Mouse (Mus musculus): ENCODE results near the gene Mymk. TPM values are rescaled to one million over a fixed set of nuclear protein-coding genes. Genes with fewer than 3 reads are reported as not detected.
A peak's percentile ranks its signal among the peaks of the same experiment; 100 is the strongest.

Gene Mymk
- polyA plus RNA-seq, 1 experiment from 2014 or later = not detected

DNA sequence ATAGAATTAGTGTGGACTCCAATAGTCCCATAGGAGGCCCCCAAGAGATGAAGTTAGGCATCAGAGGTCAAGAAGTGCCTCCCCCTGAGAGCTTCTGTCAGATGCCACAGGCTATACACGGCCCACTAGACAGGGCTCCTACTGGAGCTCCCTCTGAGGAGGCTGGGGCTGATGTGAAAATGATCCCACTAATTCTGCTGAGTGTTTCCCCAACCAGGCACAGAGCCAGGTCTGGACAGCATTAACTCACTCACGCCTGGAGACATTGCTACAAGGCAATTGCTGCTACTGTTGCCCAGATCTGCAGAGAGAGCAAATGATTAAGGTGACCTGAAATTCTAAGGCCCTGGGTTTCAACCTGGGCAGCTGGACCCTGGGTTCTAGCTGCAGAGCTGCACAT, 13.8 kb upstream of the Mymk start:
- Histone ChIP-seq H3K27ac (ENCODE audit: low read length) (no peak overlapping the region), H3K4me3 (replicated peaks; ENCODE audit: low read length) (no peak overlapping the region), H3K9me3 (ENCODE audit: control insufficient read depth, low read length) (no peaks in the 10 kb centered on the region), H3K4me1 (replicated peaks; ENCODE audit: control insufficient read depth, insufficient read depth, low read length) (peaks cover 8% of the 10 kb centered on the region), H3K27me3 (replicated peaks; ENCODE audit: control insufficient read depth, insufficient read depth, low read length) (no peaks in the 10 kb centered on the region), H3K4me2 (ENCODE audit: low read length) (no peak overlapping the region), H3K9ac (replicated peaks; ENCODE audit: low read depth, low read length) (no peak overlapping the region), H3K36me3 (ENCODE audit: control insufficient read depth, insufficient read depth) (no peaks in the 10 kb centered on the region)
- 16% methylated on average over 2 of the region's 2 CpGs for WGBS
- no peak for ATAC-seq

- no peaks in the 10 kb centered on the region for H3K27me3 ChIP-seq (replicated peaks; ENCODE audit: control insufficient read depth, insufficient read depth, low read length)
- H3K36me3 ChIP-seq (ENCODE audit: control insufficient read depth, insufficient read depth) = no peaks in the 10 kb centered on the region
- H3K4me1 ChIP-seq (replicated peaks; ENCODE audit: control insufficient read depth, insufficient read depth, low read length) = peaks cover 8% of the 10 kb centered on the region
- H3K27ac ChIP-seq (ENCODE audit: low read length) = no peak overlapping the region
- no peak overlapping the region for H3K4me2 ChIP-seq (ENCODE audit: low read length)
- no peaks in the 10 kb centered on the region for H3K9me3 ChIP-seq (ENCODE audit: control insufficient read depth, low read length)
- H3K9ac ChIP-seq (replicated peaks; ENCODE audit: low read depth, low read length) = no peak overlapping the region
- 48% methylated on average over 8 of the region's 8 CpGs for WGBS
- ATAC-seq = no peak
- H3K4me3 ChIP-seq (replicated peaks; ENCODE audit: low read length) = no peak overlapping the region
Observed at GRCm38 (mm10) chr2:27084963-27085362, 13.0 kb upstream of the Mymk start.

- Histone ChIP-seq H3K27me3 (replicated peaks; ENCODE audit: control insufficient read depth, insufficient read depth, low read length) (no peaks in the 10 kb centered on the region), H3K4me2 (ENCODE audit: low read length) (no peak overlapping the region), H3K4me1 (replicated peaks; ENCODE audit: control insufficient read depth, insufficient read depth, low read length) (peaks cover 19% of the 10 kb centered on the region), H3K36me3 (ENCODE audit: control insufficient read depth, insufficient read depth) (no peaks in the 10 kb centered on the region), H3K9ac (replicated peaks; ENCODE audit: low read depth, low read length) (no peak overlapping the region), H3K27ac (ENCODE audit: low read length) (no peak overlapping the region), H3K4me3 (replicated peaks; ENCODE audit: low read length) (no peak overlapping the region), H3K9me3 (ENCODE audit: control insufficient read depth, low read length) (no peaks in the 10 kb centered on the region)
- WGBS = 81% methylated on average over 12 of the region's 12 CpGs
- no peak for ATAC-seq
Observed at GRCm38 (mm10) chr2:27083761-27084475, 11.9 kb upstream of the Mymk start.

DNA sequence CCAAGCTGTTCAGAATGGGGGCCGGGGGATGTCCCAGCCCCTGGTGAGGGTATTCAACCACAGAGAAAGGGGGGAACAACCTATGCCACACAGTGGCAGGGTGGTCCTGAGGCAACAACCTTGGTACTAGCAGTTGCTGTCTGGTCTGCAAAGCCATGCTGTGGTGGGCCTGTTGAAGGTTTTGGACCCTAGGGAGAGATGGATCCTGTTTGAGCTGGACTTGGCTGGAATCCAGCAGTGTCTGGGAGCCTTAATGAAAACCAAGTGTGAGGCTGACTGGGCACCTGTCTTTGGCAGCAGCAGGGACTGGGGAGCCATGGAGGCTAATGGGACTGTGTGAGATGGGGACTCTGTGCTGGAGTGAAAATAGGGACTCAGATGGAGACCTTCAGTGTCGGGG, 7.7 kb upstream of the Mymk start:
- Histone ChIP-seq H3K9ac (replicated peaks; ENCODE audit: low read depth, low read length) (no peak overlapping the region), H3K9me3 (ENCODE audit: control insufficient read depth, low read length) (no peaks in the 10 kb centered on the region), H3K4me2 (ENCODE audit: low read length) (peak overlapping the region; percentile 2; the same call in 1 of the 2 replicates), H3K36me3 (ENCODE audit: control insufficient read depth, insufficient read depth) (no peaks in the 10 kb centered on the region), H3K27ac (ENCODE audit: low read length) (no peak overlapping the region), H3K4me3 (replicated peaks; ENCODE audit: low read length) (no peak overlapping the region), H3K4me1 (replicated peaks; ENCODE audit: control insufficient read depth, insufficient read depth, low read length) (peaks cover 18% of the 10 kb centered on the region), H3K27me3 (replicated peaks; ENCODE audit: control insufficient read depth, insufficient read depth, low read length) (no peaks in the 10 kb centered on the region)
- 60% methylated on average over 2 of the region's 2 CpGs for WGBS
- peak; percentile 27 for ATAC-seq

GRCm38 (mm10) chr2:27079152-27079584, 7.2 kb upstream of the Mymk start, which contains the start of gene Adamtsl2:
Adamtsl2 (plus strand) TSS chr2:27079379.
- peaks cover 18% of the 10 kb centered on the region for H3K4me1 ChIP-seq (replicated peaks; ENCODE audit: control insufficient read depth, insufficient read depth, low read length)
- no peak within 1 kb of the TSS for H3K4me3 ChIP-seq (replicated peaks; ENCODE audit: low read length)
- no peaks in the 10 kb centered on the region for H3K36me3 ChIP-seq (ENCODE audit: control insufficient read depth, insufficient read depth)
- ATAC-seq = peak; percentile 80
- no peak within 1 kb of the TSS for H3K27ac ChIP-seq (ENCODE audit: low read length)
- H3K9me3 ChIP-seq (ENCODE audit: control insufficient read depth, low read length) = no peaks in the 10 kb centered on the region
- H3K9ac ChIP-seq (replicated peaks; ENCODE audit: low read depth, low read length) = no peak within 1 kb of the TSS
- peak within 1 kb of the TSS; percentile 2; the same call in 1 of the 2 replicates for H3K4me2 ChIP-seq (ENCODE audit: low read length)
- WGBS = 4% methylated on average over 10 of the region's 10 CpGs
- no peaks in the 10 kb centered on the region for H3K27me3 ChIP-seq (replicated peaks; ENCODE audit: control insufficient read depth, insufficient read depth, low read length)

DNA sequence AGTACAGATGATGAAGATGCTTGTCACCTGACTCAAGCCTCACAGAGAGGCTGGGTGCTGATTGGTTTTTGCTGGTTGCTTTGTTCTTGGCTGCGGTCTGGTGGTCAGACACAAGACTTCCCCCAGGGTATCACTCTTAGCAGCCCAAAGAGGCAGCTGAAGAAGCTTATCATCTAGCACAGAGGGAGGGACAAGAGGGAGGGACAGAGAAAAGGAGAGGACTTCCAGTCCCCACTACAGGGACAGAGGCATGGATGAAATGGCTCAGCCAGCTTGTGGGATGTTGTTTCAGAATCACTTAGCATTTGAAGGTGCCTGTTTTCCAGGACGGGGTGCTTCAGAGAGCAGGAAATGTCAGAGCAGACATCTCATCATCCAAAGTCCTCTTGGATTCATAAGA, 6.3 kb upstream of the Mymk start:
- WGBS = 26% methylated on average over 2 of the region's 2 CpGs
- Histone ChIP-seq H3K36me3 (ENCODE audit: control insufficient read depth, insufficient read depth) (no peaks in the 10 kb centered on the region), H3K4me3 (replicated peaks; ENCODE audit: low read length) (no peak overlapping the region), H3K9me3 (ENCODE audit: control insufficient read depth, low read length) (no peaks in the 10 kb centered on the region), H3K4me2 (ENCODE audit: low read length) (no peak overlapping the region), H3K27ac (ENCODE audit: low read length) (no peak overlapping the region), H3K9ac (replicated peaks; ENCODE audit: low read depth, low read length) (no peak overlapping the region), H3K27me3 (replicated peaks; ENCODE audit: control insufficient read depth, insufficient read depth, low read length) (no peaks in the 10 kb centered on the region), H3K4me1 (replicated peaks; ENCODE audit: control insufficient read depth, insufficient read depth, low read length) (peaks cover 18% of the 10 kb centered on the region)
- ATAC-seq = no peak

DNA sequence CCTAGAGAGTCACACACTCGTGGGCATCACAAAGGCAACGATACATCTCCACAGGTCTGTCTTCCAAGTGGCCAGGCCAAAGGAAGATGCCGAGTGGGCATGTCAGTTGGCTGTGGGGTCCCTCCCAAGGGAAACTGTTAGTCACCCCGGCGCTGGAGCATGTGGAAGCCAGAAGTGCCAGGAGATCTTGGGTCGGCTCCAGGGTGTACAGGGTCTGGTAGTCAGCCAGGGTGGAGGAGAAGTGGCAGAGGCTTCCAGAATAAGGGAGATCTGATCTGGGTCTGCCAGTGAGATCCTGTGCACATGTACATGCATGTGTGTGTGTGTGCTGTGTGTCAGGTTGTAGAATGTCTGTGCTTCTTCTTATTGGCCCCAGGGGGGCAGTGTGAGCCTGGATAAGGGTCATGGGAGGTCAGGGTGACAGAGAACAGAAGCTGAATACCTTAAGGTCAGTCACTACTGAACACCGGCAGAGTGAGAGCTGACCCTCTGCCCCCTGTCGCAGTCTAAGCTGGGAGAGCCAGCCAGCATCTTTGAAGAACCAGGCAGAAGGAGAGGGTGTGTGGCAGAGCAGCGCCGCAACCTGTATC, 5.8 kb upstream of the Mymk start:
- no peak overlapping the region for H3K4me2 ChIP-seq (ENCODE audit: low read length)
- no peaks in the 10 kb centered on the region for H3K9me3 ChIP-seq (ENCODE audit: control insufficient read depth, low read length)
- WGBS = 58% methylated on average over 10 of the region's 10 CpGs
- no peaks in the 10 kb centered on the region for H3K27me3 ChIP-seq (replicated peaks; ENCODE audit: control insufficient read depth, insufficient read depth, low read length)
- no peak for ATAC-seq
- no peaks in the 10 kb centered on the region for H3K36me3 ChIP-seq (ENCODE audit: control insufficient read depth, insufficient read depth)
- H3K4me1 ChIP-seq (replicated peaks; ENCODE audit: control insufficient read depth, insufficient read depth, low read length) = peaks cover 18% of the 10 kb centered on the region
- H3K4me3 ChIP-seq (replicated peaks; ENCODE audit: low read length) = no peak overlapping the region
- no peak overlapping the region for H3K27ac ChIP-seq (ENCODE audit: low read length)
- no peak overlapping the region for H3K9ac ChIP-seq (replicated peaks; ENCODE audit: low read depth, low read length)

- Histone ChIP-seq H3K36me3 (ENCODE audit: control insufficient read depth, insufficient read depth) (no peaks in the 10 kb centered on the region), H3K9me3 (ENCODE audit: control insufficient read depth, low read length) (no peaks in the 10 kb centered on the region), H3K27ac (ENCODE audit: low read length) (no peak overlapping the region), H3K27me3 (replicated peaks; ENCODE audit: control insufficient read depth, insufficient read depth, low read length) (no peaks in the 10 kb centered on the region), H3K4me1 (replicated peaks; ENCODE audit: control insufficient read depth, insufficient read depth, low read length) (peaks cover 23% of the 10 kb centered on the region), H3K4me3 (replicated peaks; ENCODE audit: low read length) (no peak overlapping the region), H3K9ac (replicated peaks; ENCODE audit: low read depth, low read length) (no peak overlapping the region), H3K4me2 (ENCODE audit: low read length) (no peak overlapping the region)
- 71% methylated on average over 3 of the region's 3 CpGs for WGBS
- ATAC-seq = no peak
Observed at GRCm38 (mm10) chr2:27075485-27075884, 3.5 kb upstream of the Mymk start.

DNA sequence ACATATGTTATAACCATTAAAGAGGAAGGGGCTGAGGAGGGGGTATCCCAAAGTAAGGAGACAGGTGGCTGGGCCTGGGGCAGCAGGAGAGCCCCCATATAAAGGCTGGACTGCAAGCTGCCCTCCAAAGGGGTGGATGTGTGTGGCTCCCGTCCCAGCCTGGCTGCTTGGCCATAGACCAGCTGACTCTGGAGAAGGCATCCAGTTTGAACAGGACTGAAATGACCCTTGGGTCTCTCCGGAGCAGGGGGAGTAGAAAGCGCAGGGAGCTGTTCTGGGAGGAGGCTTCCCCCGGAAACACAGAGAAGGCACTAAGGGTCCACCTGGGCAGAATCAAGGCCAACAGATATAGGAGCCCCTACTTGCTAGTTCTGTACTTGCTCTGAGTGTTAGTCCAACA, 2.8 kb upstream of the Mymk start:
- 92% methylated on average over 4 of the region's 4 CpGs for WGBS
- H3K9me3 ChIP-seq (ENCODE audit: control insufficient read depth, low read length) = no peaks in the 10 kb centered on the region
- H3K4me1 ChIP-seq (replicated peaks; ENCODE audit: control insufficient read depth, insufficient read depth, low read length) = peaks cover 20% of the 10 kb centered on the region
- H3K36me3 ChIP-seq (ENCODE audit: control insufficient read depth, insufficient read depth) = no peaks in the 10 kb centered on the region
- ATAC-seq = no peak
- H3K4me2 ChIP-seq (ENCODE audit: low read length) = no peak overlapping the region
- no peak overlapping the region for H3K9ac ChIP-seq (replicated peaks; ENCODE audit: low read depth, low read length)
- H3K27me3 ChIP-seq (replicated peaks; ENCODE audit: control insufficient read depth, insufficient read depth, low read length) = no peaks in the 10 kb centered on the region
- no peak overlapping the region for H3K27ac ChIP-seq (ENCODE audit: low read length)
- H3K4me3 ChIP-seq (replicated peaks; ENCODE audit: low read length) = no peak overlapping the region

Measured in forebrain, embryonic 16.5 days (tissue).